Mouse (Mus musculus) spleen, embryonic (tissue): ENCODE measurements around the gene Map3k12.

ENCODE experiments used
- CTCF ChIA-PET: fragments of 350-600 bp; sonication (Branson Sonifier 250); formaldehyde crosslinking; loops from one replicate; lab custom pipeline; 2022; lab: Charles Lee

Map3k12 gene

GRCm38 (mm10) chr15:102503924-102504782 lies 12.7 kb downstream of the Map3k12 start:
- CTCF ChIA-PET: interaction anchor here (0.5 kb wide), 1 partner anchor 46 kb away, joined by 4 read pairs; no protein-coding TSS in a partner anchor

GRCm38 (mm10) chr15:102503447-102503846 lies 13.4 kb downstream of the Map3k12 start, which contains the start of gene Gm10337:
TSS of gene Gm10337 (plus strand) at chr15:102503722.
- CTCF ChIA-PET: no interaction called here

- CTCF ChIA-PET: no interaction called here
Measured at GRCm38 (mm10) chr15:102502254-102502840, 14.5 kb downstream of the Map3k12 start.

- CTCF ChIA-PET: no interaction called here
Measured at GRCm38 (mm10) chr15:102501084-102501814, 15.6 kb downstream of the Map3k12 start.

GRCm38 (mm10) chr15:102500479-102500878 lies 16.4 kb downstream of the Map3k12 start:
- CTCF ChIA-PET: interaction anchor here (0.6 kb wide), 2 partner anchors 33 to 989 kb away, joined by 4 to 5 read pairs; no protein-coding TSS in a partner anchor

GRCm38 (mm10) chr15:102499851-102500250 lies 17.0 kb downstream of the Map3k12 start:
- CTCF ChIA-PET: interaction anchor here (0.6 kb wide), 1 partner anchor 34 kb away, joined by 5 read pairs; no protein-coding TSS in a partner anchor

- CTCF ChIA-PET: no interaction called here
Measured at GRCm38 (mm10) chr15:102499370-102499769, 17.5 kb downstream of the Map3k12 start.

- CTCF ChIA-PET: interaction anchor here (0.6 to 0.7 kb wide), 2 partner anchors 89 to 157 kb away, joined by 3 to 6 read pairs; no protein-coding TSS in a partner anchor
Measured at GRCm38 (mm10) chr15:102498322-102498721, 18.5 kb downstream of the Map3k12 start.

- CTCF ChIA-PET: no interaction called here
Measured at GRCm38 (mm10) chr15:102487664-102488063, 29.2 kb downstream of the Map3k12 start.

- CTCF ChIA-PET: interaction anchor here (0.6 to 0.7 kb wide), 3 partner anchors 42 to 184 kb away, joined by 3 to 6 read pairs (median 5); no protein-coding TSS in a partner anchor
Measured at GRCm38 (mm10) chr15:102485853-102486252, 31.0 kb downstream of the Map3k12 start.

GRCm38 (mm10) chr15:102483136-102483535 lies 33.7 kb downstream of the Map3k12 start:
- CTCF ChIA-PET: no interaction called here

- CTCF ChIA-PET: no interaction called here
Measured at GRCm38 (mm10) chr15:102474520-102474919, 42.3 kb downstream of the Map3k12 start.

GRCm38 (mm10) chr15:102473246-102473645 lies 43.6 kb downstream of the Map3k12 start:
- CTCF ChIA-PET: no interaction called here

- CTCF ChIA-PET: interaction anchor here (0.6 to 1.2 kb wide), 5 partner anchors 45 to 136 kb away, joined by 3 to 10 read pairs (median 5); partner anchors contain the start of gene Map3k12
Measured at GRCm38 (mm10) chr15:102471727-102472126, 45.1 kb downstream of the Map3k12 start.

- CTCF ChIA-PET: interaction anchor here (0.6 to 1.2 kb wide), 5 partner anchors 46 to 136 kb away, joined by 3 to 10 read pairs (median 5); partner anchors contain the start of gene Map3k12
Measured at GRCm38 (mm10) chr15:102471295-102471645, 45.6 kb downstream of the Map3k12 start.

GRCm38 (mm10) chr15:102470605-102471294 lies 46.1 kb downstream of the Map3k12 start:
- CTCF ChIA-PET: interaction anchor here (0.9 to 1.2 kb wide), 3 partner anchors 46 to 62 kb away, joined by 3 to 5 read pairs (median 4); partner anchors contain the start of gene Map3k12

GRCm38 (mm10) chr15:102470183-102470604 lies 46.7 kb downstream of the Map3k12 start, which contains the start of gene Pcbp2:
TSS of gene Pcbp2 (plus strand) at chr15:102470539.
- CTCF ChIA-PET: interaction anchor here (0.5 to 0.6 kb wide), 2 partner anchors 270 to 806 kb away, joined by 3 to 5 read pairs; no protein-coding TSS in a partner anchor

- CTCF ChIA-PET: interaction anchor here (0.6 kb wide), 1 partner anchor 57 kb away, joined by 4 read pairs; no protein-coding TSS in a partner anchor
Measured at GRCm38 (mm10) chr15:102468675-102469370, 48.0 kb downstream of the Map3k12 start.

- CTCF ChIA-PET: interaction anchor here (0.8 kb wide), 1 partner anchor 59 kb away, joined by 4 read pairs; no protein-coding TSS in a partner anchor
Measured at GRCm38 (mm10) chr15:102463666-102464065, 53.2 kb downstream of the Map3k12 start.
